Mouse (Mus musculus) bone marrow macrophage, adult 2 months (primary cell): ENCODE results near the gene Tspan9.

ENCODE experiments used
- CTCF ChIP-seq: IDR thresholded peaks from 2 replicates; pipeline ENCODE4 v1.5.1; 2012; ENCODE audit warnings: low read depth, mild to moderate bottlenecking, low read length, moderate library complexity
- POLR2A ChIP-seq: IDR thresholded peaks from 2 replicates; pipeline ENCODE4 v1.6.1; 2012; ENCODE audit warnings: mild to moderate bottlenecking, low read depth, low read length, borderline replicate concordance

DNA sequence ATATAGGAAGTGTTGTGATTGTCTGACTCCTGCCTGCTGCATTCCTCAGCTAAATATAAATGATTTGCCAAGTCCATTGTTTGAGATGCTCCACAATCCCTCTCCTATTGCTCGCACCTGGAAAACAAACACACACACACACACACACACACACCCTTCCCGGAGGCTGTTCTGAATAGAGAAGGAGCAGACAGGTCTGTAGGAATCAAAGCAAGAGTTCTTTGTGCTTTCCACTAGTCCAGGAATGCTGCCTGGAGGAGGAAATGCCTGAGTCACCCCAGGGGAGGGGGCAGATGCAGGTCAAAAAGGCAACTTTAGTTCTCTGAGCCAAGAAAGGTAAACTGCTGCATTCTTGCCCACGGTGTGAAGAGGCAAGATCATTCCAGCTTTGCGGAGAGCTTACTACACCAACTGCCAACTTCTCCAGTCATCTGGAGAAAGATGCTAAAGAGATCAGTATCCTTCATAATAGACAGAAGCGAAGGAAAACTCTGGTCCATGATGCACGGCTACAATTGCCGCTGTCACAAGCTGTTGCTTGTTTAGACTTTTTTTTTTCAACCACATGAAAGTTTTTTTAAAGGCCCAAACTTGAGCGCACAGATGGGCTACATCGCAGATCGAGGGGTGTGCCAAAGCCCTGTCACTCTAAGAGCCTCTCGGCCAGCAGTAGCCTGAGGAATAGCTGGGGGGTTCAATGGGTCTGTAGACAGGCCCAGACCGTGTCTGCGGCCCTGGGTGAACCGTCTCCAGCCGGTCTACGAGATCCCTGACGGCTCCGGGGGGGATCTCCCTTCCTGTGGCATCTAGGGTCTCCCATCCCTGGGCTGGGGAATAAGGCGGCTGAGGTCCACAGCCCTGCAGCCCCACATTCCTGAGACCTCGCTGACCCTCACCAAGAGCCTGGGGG, 770 bp downstream of the Tspan9 start:
- TF ChIP-seq CTCF (no peak), POLR2A (no peak)
